Mouse (Mus musculus) erythroblast, embryonic 14.5 days (primary cell): Measurements from ENCODE around the gene Fasl.

Experiments
- GATA1 ChIP-seq: IDR thresholded peaks from 2 replicates; pipeline ENCODE4 v1.6.1; 2012; ENCODE audit warnings: low read length, inconsistent platforms, mixed read lengths
- TAL1 ChIP-seq: IDR thresholded peaks from 3 replicates; pipeline ENCODE4 v1.6.1; 2012; ENCODE audit warnings: low read length, inconsistent platforms, mixed read lengths

GRCm38 (mm10) chr1:161765932-161766331 lies 22.4 kb downstream of the Fasl start:
- TF ChIP-seq TAL1 (no peak), GATA1 (no peak)
